ENCODE assay signal across 23 mouse cellular contexts in genomic region chr5:53147418-53147817, GRCm38 (mm10).
DNase-seq lines count a peak whose midpoint lies in the region; ATAC-seq and TF ChIP-seq lines count a peak whose summit lies in the region.
"Had no signal": no experiment of that assay in that cellular context is flagged by ENCODE, and none has a peak within 500 bp of the region (broad histone marks: within the 10 kb centered on the region; RNA-seq: fewer than 3 reads in every experiment).

No protein-coding gene starts in this region.

- no peak for TF ChIP-seq CTCF in cerebellum, adult 2 months (IDR thresholded peaks at IDR 0.05; ENCODE audit: borderline replicate concordance, insufficient read depth, low read depth, low read length)
- no peak for TF ChIP-seq CTCF in kidney, postnatal 0 days (IDR thresholded peaks at IDR 0.05; ENCODE audit: low read depth)
- no peak for TF ChIP-seq CTCF in cortical plate, adult 2 months (IDR thresholded peaks at IDR 0.05; ENCODE audit: extremely low read depth, insufficient read depth, low read length)

- no peaks in the 10 kb centered on the region for H3K27me3 ChIP-seq in cerebellum, adult 2 months (ENCODE audit: control insufficient read depth, insufficient read depth, low read length)
- 0 out of 2 replicates have a peak, but pooled peaks cover 5% of the 10 kb centered on the region for H3K27me3 ChIP-seq in hindbrain, embryonic 10.5 days (ENCODE audit: insufficient read depth, poor library complexity, severe bottlenecking)
- H3K27me3 ChIP-seq in hindbrain, embryonic 16.5 days (replicated peaks; ENCODE audit: control insufficient read depth, insufficient read depth, low read length), result no peaks in the 10 kb centered on the region; the same call in 1 of the 2 replicates
- H3K27me3 ChIP-seq in kidney, postnatal 0 days (ENCODE audit: insufficient read depth, low read length), result no peaks in the 10 kb centered on the region
- H3K27me3 ChIP-seq in midbrain, embryonic 16.5 days (ENCODE audit: control insufficient read depth, insufficient read depth, low read depth, low read length), result no peaks in the 10 kb centered on the region
- H3K27me3 ChIP-seq: forebrain, embryonic 15.5 days; limb, embryonic 13.5 days; lung, embryonic 15.5 days; midbrain, embryonic 15.5 days had no signal

- no peak overlapping the region for H3K9ac ChIP-seq in hindbrain, embryonic 16.5 days (ENCODE audit: low read depth, low read length)
- no peak overlapping the region for H3K9ac ChIP-seq in kidney, postnatal 0 days (ENCODE audit: low read depth, low read length)
- H3K9ac ChIP-seq in midbrain, embryonic 16.5 days (ENCODE audit: low read depth, low read length), result no peak overlapping the region
- H3K9ac ChIP-seq: forebrain, embryonic 15.5 days; hindbrain, embryonic 14.5 days; limb, embryonic 13.5 days; lung, embryonic 15.5 days; midbrain, embryonic 15.5 days had no signal

- H3K4me3 ChIP-seq in cerebellum, adult 2 months (replicated peaks; ENCODE audit: insufficient read depth, low read depth, low read length), result no peak overlapping the region
- H3K4me3 ChIP-seq in hindbrain, embryonic 10.5 days, result no peak overlapping the region
- H3K4me3 ChIP-seq in hindbrain, embryonic 16.5 days (ENCODE audit: low read length), result no peak overlapping the region
- no peak overlapping the region for H3K4me3 ChIP-seq in kidney, postnatal 0 days (replicated peaks; ENCODE audit: low read depth, low read length)
- no peak overlapping the region for H3K4me3 ChIP-seq in cortical plate, adult 2 months (ENCODE audit: insufficient read depth, low read length)
- no peak overlapping the region for H3K4me3 ChIP-seq in midbrain, embryonic 16.5 days (ENCODE audit: low read depth, low read length)
- H3K4me3 ChIP-seq: forebrain, embryonic 15.5 days; limb, embryonic 13.5 days; lung, embryonic 15.5 days; midbrain, embryonic 10.5 days; midbrain, embryonic 15.5 days had no signal

- H3K27ac ChIP-seq in cerebellum, adult 2 months (ENCODE audit: insufficient read depth, low read length), result peak overlapping the region; percentile 78
- H3K27ac ChIP-seq in hindbrain, embryonic 10.5 days, result peak overlapping the region; percentile 75; the same call in 1 of the 2 replicates
- H3K27ac ChIP-seq in hindbrain, embryonic 16.5 days (ENCODE audit: low read depth, low read length), result no peak overlapping the region
- no peak overlapping the region for H3K27ac ChIP-seq in kidney, postnatal 0 days
- H3K27ac ChIP-seq in cortical plate, adult 2 months (ENCODE audit: insufficient read depth, low read length), result peak overlapping the region; percentile 49; the same call in 1 of the 2 replicates
- H3K27ac ChIP-seq in midbrain, embryonic 16.5 days (ENCODE audit: low read length), result no peak overlapping the region
- H3K27ac ChIP-seq: forebrain, embryonic 15.5 days; hindbrain, embryonic 14.5 days; limb, embryonic 13.5 days; lung, embryonic 15.5 days; midbrain, embryonic 15.5 days had no signal

- 68% methylated on average over 4 of the region's 4 CpGs for WGBS in cerebellum, adult 2 months
- WGBS in hindbrain, embryonic 10.5 days, result 87% methylated on average over 4 of the region's 4 CpGs
- WGBS in hindbrain, embryonic 16.5 days, result 92% methylated on average over 4 of the region's 4 CpGs
- 72% methylated on average over 4 of the region's 4 CpGs for WGBS in kidney, postnatal 0 days
- WGBS in midbrain, embryonic 16.5 days, result 83% methylated on average over 4 of the region's 4 CpGs

- TF ChIP-seq POLR2A in cerebellum, adult 2 months (IDR thresholded peaks at IDR 0.05; ENCODE audit: borderline replicate concordance, insufficient read depth, low read length), result no peak
- TF ChIP-seq POLR2A in cortical plate, adult 2 months (IDR thresholded peaks at IDR 0.05; ENCODE audit: extremely low read depth, insufficient read depth, low read length), result no peak

- H3K4me1 ChIP-seq in cerebellum, adult 2 months (ENCODE audit: control insufficient read depth, insufficient read depth, low read length), result peaks cover 40% of the 10 kb centered on the region
- peaks cover 38% of the 10 kb centered on the region for H3K4me1 ChIP-seq in hindbrain, embryonic 10.5 days (replicated peaks)
- peaks cover 7% of the 10 kb centered on the region; the same call in 1 of the 2 replicates for H3K4me1 ChIP-seq in hindbrain, embryonic 16.5 days (ENCODE audit: control insufficient read depth, insufficient read depth, low read depth, low read length)
- peaks cover 7% of the 10 kb centered on the region; the same call in 1 of the 2 replicates for H3K4me1 ChIP-seq in kidney, postnatal 0 days (replicated peaks; ENCODE audit: insufficient read depth, low read length)
- peaks cover 11% of the 10 kb centered on the region for H3K4me1 ChIP-seq in cortical plate, adult 2 months (ENCODE audit: control insufficient read depth, insufficient read depth, low read length)
- 0 out of 2 replicates have a peak, but pooled peaks cover 2% of the 10 kb centered on the region for H3K4me1 ChIP-seq in midbrain, embryonic 16.5 days (ENCODE audit: control insufficient read depth, insufficient read depth, low read length)
- H3K4me1 ChIP-seq: lung, embryonic 15.5 days had no signal

- no peak for ATAC-seq in hindbrain, embryonic 16.5 days
- ATAC-seq in kidney, postnatal 0 days (replicated peaks; ENCODE audit: low FRiP score, low read depth), result no peak
- ATAC-seq in midbrain, embryonic 16.5 days, result no peak
- ATAC-seq: forebrain, embryonic 15.5 days; inflammation-experienced regulatory T-cells, adult 6 months; midbrain, embryonic 15.5 days had no signal

- H3K36me3 ChIP-seq in hindbrain, embryonic 10.5 days, result peaks cover 5% of the 10 kb centered on the region
- no peaks in the 10 kb centered on the region for H3K36me3 ChIP-seq in hindbrain, embryonic 16.5 days (ENCODE audit: control insufficient read depth, insufficient read depth, low read length)
- H3K36me3 ChIP-seq in kidney, postnatal 0 days (ENCODE audit: insufficient read depth, low read length), result no peaks in the 10 kb centered on the region
- H3K36me3 ChIP-seq in midbrain, embryonic 16.5 days (ENCODE audit: control insufficient read depth, insufficient read depth, low read length), result 0 out of 2 replicates have a peak, but pooled peaks cover 4% of the 10 kb centered on the region
- H3K36me3 ChIP-seq: limb, embryonic 13.5 days; midbrain, embryonic 10.5 days; midbrain, embryonic 15.5 days had no signal

- no peak for DNase-seq in cerebellum, adult 2 months
- DNase-seq in cerebellum, postnatal 25 days, result no peak
- DNase-seq in hindbrain, embryonic 10.5 days (ENCODE audit: low spot score), result no peak
- DNase-seq in kidney, postnatal 0 days (ENCODE audit: low spot score), result peak; percentile 12
- no peak for DNase-seq in kidney, adult 11 months
- DNase-seq: adrenal gland, postnatal 25 days; cerebellum, adult 18-20 months; gastrocnemius, postnatal 25 days; heart, adult 11 months; heart, postnatal 4 days; thymus, postnatal 4 days had no signal

- peaks cover 5% of the 10 kb centered on the region; the same call in 1 of the 2 replicates for H3K9me3 ChIP-seq in hindbrain, embryonic 10.5 days
- H3K9me3 ChIP-seq in hindbrain, embryonic 16.5 days (ENCODE audit: control insufficient read depth, low read length), result no peaks in the 10 kb centered on the region
- H3K9me3 ChIP-seq in kidney, postnatal 0 days (replicated peaks; ENCODE audit: low read length), result no peaks in the 10 kb centered on the region
- H3K9me3 ChIP-seq in midbrain, embryonic 16.5 days (replicated peaks; ENCODE audit: control insufficient read depth, low read length, poor library complexity, severe bottlenecking), result peaks cover 3% of the 10 kb centered on the region; the same call in 1 of the 2 replicates
- H3K9me3 ChIP-seq: forebrain, embryonic 15.5 days; lung, embryonic 15.5 days; midbrain, embryonic 10.5 days; midbrain, embryonic 15.5 days had no signal

- no peak overlapping the region for H3K4me2 ChIP-seq in hindbrain, embryonic 16.5 days (ENCODE audit: low read length)
- no peak overlapping the region for H3K4me2 ChIP-seq in kidney, postnatal 0 days (ENCODE audit: low read length)
- H3K4me2 ChIP-seq in midbrain, embryonic 16.5 days (ENCODE audit: low read length), result no peak overlapping the region
- H3K4me2 ChIP-seq: forebrain, embryonic 15.5 days; heart, embryonic 11.5 days; hindbrain, embryonic 14.5 days; limb, embryonic 13.5 days; liver, embryonic 11.5 days; lung, embryonic 15.5 days; midbrain, embryonic 15.5 days had no signal

Comparison
In these comparisons a context has a peak if more than half of its experiments do, and no peak if none do; other contexts are left out.
1. H3K27ac ChIP-seq: peak in cerebellum, adult 2 months (single experiment), hindbrain, embryonic 10.5 days (single experiment) and cortical plate, adult 2 months (single experiment); none in hindbrain, embryonic 16.5 days (single experiment), kidney, postnatal 0 days (single experiment) and midbrain, embryonic 16.5 days (single experiment).